Mouse (Mus musculus) embryonic facial prominence, embryonic 14.5 days (tissue): Measurements from ENCODE around the gene Mylpf. TPM values are rescaled to one million over a fixed set of nuclear protein-coding genes. Genes with fewer than 3 reads are reported as not detected.

Experiments used
- ATAC-seq: fragments of 200-750 bp; cut with Nextera tagmentation; 2 replicates; pipeline ENCODE4 v1.8.0; 2017; ENCODE audit warnings: low read depth, moderate number of reproducible peaks, moderate TSS enrichment
- DNase-seq: peaks from one replicate; pipeline ENCODE4 v3.0.0-alpha.2; 2015; ENCODE audit warnings: low spot score
- H3K27ac ChIP-seq: fragments of 300-500 bp; sonication (generic); replicated peaks from 2 replicates; pipeline ENCODE4 v1.5.1; 2014; ENCODE audit warnings: low read depth, mild to moderate bottlenecking, low read length, moderate library complexity
- H3K27me3 ChIP-seq: fragments of 300-500 bp; sonication (generic); replicated peaks from 2 replicates; pipeline ENCODE4 v1.6.1; 2014; ENCODE audit warnings: low read length; ENCODE audit not compliant: control insufficient read depth, insufficient read depth
- H3K36me3 ChIP-seq: fragments of 300-500 bp; sonication (generic); 2 replicates; pipeline ENCODE4 v1.6.1; 2014; ENCODE audit warnings: low read length, mixed read lengths; ENCODE audit not compliant: control insufficient read depth, insufficient read depth
- H3K4me1 ChIP-seq: fragments of 300-500 bp; sonication (generic); 2 replicates; pipeline ENCODE4 v1.6.1; 2014; ENCODE audit warnings: antibody characterized with exemption, low read length; ENCODE audit not compliant: control insufficient read depth, insufficient read depth
- H3K4me2 ChIP-seq: fragments of 300-500 bp; sonication (generic); 2 replicates; pipeline ENCODE4 v1.6.1; 2014; ENCODE audit warnings: low read depth, mild to moderate bottlenecking, low read length, moderate library complexity, mixed read lengths
- H3K4me3 ChIP-seq: fragments of 300-500 bp; sonication (generic); 2 replicates; pipeline ENCODE4 v1.5.1; 2014; ENCODE audit warnings: low read depth, mild to moderate bottlenecking, low read length
- H3K9ac ChIP-seq: fragments of 300-500 bp; sonication (generic); 2 replicates; pipeline ENCODE4 v1.6.1; 2014; ENCODE audit warnings: low read depth, mild to moderate bottlenecking, low read length, moderate library complexity, mixed read lengths
- H3K9me3 ChIP-seq: fragments of 300-500 bp; sonication (generic); 2 replicates; pipeline ENCODE4 v1.6.1; 2016; ENCODE audit warnings: low read length; ENCODE audit not compliant: control insufficient read depth
- WGBS: fragments of 180-500 bp; shearing (Covaris S2); extraction: QIAGEN DNeasy Blood & Tissue Kit; methylation state at CpG from one replicate; pipeline ENCODE4 v1.1.7; 2014; 5-methylcytosine and 5-hydroxymethylcytosine counted together
- polyA plus RNA-seq: library from polyadenylated mRNA; unstranded; fragments of >200 nt; fragmentation: Nextera tagmentation; extraction: Ambion mirVana; gene quantifications from 2 replicates; pipeline ENCODE4 v1.2.1, GENCODE M21; 2014

Gene Mylpf
- polyA plus RNA-seq, 1 experiment from 2014 or later = 1,489 TPM

DNA sequence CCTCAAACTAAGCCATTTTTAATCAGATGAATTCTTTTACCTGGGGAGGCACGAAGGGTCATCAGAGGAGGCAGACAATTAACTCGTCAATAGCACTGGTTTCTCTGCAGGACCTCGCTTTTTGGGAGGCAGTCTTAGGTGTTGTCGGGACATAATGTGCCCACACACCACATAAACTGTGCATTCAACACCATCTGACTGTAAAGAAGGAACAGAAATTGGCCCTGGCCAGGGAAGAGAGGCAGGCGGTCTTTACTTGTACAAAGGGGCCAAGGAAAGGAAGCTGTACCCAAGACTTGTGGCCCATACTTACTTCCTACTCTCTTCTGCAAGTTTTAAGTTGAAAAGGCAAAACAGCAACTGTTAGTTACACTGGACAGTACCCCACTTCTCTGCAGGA, 47.8 kb downstream of the Mylpf start:
- H3K4me3 ChIP-seq = no peak overlapping the region
- no peaks in the 10 kb centered on the region for H3K9me3 ChIP-seq
- DNase-seq (no peak), ATAC-seq (no peak)
- peaks cover 24% of the 10 kb centered on the region for H3K36me3 ChIP-seq
- 88% methylated on average over 5 of the region's 5 CpGs for WGBS
- H3K4me1 ChIP-seq = peaks cover 6% of the 10 kb centered on the region; the same call in 1 of the 2 replicates
- no peak overlapping the region for H3K4me2 ChIP-seq
- H3K9ac ChIP-seq = no peak overlapping the region
- no peak overlapping the region for H3K27ac ChIP-seq
- H3K27me3 ChIP-seq = no peaks in the 10 kb centered on the region

DNA sequence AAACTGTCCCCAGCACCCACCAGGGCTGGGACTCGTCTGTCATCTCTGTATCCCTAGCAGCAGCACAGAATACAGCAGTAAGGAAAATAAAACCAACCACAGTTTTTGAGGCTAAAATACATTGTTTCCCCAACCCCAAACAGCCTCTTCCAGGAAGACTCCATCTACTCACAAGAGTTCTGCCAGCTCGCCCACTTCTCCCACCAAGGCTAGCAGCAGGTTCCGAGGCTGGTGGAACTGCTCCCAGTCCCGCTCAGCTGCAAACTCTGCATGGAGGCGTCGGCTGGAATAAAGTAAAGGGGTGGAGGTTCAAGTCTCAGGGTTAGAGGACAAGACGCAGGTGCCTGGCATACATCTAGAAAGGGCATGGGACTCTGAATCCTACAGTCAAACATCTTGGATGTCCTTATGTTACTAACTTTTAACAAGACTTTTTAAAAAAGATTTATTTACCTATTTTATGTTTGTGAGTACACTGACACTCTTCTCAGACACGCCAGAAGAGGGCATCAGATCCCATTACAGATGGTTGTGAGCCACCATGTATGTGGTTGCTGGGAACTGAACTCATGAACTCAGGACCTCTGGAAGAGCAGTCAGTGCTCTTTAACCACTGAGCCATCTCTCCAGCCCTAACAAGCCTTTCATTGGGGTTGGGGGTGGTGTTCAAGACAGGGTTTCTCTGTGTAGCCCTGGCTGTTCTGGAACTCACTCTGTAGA, 50.7 kb downstream of the Mylpf start:
- Histone ChIP-seq H3K9me3 (no peaks in the 10 kb centered on the region), H3K27ac (no peak overlapping the region), H3K27me3 (no peaks in the 10 kb centered on the region), H3K36me3 (peaks cover 14% of the 10 kb centered on the region; the same call in 1 of the 2 replicates), H3K4me1 (peaks cover 6% of the 10 kb centered on the region; the same call in 1 of the 2 replicates), H3K4me3 (peak overlapping the region; percentile 79), H3K4me2 (peak overlapping the region; percentile 82), H3K9ac (peak overlapping the region; percentile 20; the same call in 1 of the 2 replicates)
- 73% methylated on average over 8 of the region's 8 CpGs for WGBS
- DNase-seq (no peak), ATAC-seq (no peak)

DNA sequence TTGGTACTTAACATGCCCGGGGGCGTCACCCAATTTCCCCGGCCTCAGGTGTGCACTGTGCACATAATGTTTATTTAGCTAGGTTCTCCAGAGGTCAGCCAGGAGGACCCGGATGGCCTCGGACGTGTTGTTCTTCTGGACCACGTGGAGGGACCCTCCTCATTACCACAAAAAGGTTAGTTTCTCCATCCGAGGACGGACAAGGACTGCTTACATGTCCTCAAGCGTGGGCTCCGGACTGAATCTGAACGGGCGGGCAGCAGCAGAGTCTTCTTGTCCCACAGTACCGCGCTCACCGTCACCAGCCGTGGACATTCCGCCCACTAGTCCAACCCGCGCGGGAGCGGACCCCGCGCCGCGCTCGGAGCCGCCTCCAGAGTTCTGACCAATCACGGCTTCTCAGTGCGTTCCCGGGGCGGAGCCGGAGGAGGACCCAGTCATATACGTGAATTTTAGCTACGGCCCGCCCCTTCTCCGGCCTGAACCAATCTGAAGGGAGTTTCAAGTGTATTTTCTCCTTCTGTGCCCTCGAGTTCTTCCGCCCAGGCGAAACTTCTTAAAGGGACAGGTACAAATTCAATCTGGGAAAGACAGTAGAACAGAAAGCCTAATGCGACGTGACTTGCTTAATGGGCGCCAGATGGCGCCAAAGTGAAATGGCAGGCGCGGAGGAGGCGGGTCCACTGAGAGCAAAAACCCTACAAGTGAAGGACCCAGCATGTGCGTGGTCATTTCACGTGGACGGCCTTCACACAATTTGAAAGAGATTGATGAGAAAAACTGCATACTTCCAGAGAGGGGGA, 51.8 kb downstream of the Mylpf start, which contains the start of gene Dctpp1:
Gene Dctpp1, minus strand, starts transcription at position 401 of the 803 bp plus-strand sequence.
- Histone ChIP-seq H3K4me2 (peak within 1 kb of the TSS; percentile 82), H3K27ac (no peak within 1 kb of the TSS)

DNA sequence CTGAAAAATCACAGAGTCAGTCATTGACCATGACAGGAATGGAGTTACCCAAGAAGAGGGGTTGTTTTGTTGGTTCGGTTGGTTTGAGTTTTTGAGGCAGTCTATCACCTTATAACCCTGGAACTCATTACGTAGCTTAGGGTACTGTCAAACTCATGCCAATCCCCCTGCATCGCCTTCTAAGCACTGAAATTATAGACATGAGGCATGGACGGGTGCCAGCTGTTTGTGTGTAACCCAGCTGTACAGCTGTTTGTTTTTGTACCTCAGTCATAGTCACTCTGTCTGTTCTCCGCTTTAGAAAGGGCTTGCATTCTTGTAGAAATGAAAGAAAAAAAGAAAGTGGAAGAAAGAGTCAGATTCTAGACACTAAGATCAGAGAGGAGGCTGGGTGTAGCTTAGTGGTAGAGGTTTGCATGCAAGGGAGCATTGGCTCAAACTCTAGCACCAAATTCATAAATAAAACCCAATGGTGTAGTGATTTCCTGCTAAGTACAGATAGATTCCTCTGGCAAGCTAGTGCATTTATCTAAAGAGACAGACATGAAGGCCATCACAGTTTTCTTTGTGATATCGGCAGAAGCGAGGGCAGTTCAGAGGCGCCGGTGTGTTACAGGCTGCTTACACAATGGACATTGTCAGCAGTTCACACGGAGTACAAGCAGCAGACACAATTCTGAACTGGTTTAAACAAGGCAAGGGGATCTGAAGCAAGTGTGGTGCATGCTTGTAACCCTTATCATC, 53.7 kb downstream of the Mylpf start:
- WGBS = 75% methylated on average over 10 of the region's 10 CpGs
- no peaks in the 10 kb centered on the region; the same call in 1 of the 2 replicates for H3K4me1 ChIP-seq
- ATAC-seq = no peak

More for the DNA sequence above, 51.8 kb downstream of the Mylpf start, which contains the start of gene Dctpp1:
- no peaks in the 10 kb centered on the region for H3K9me3 ChIP-seq
- H3K9ac ChIP-seq = peak within 1 kb of the TSS; percentile 73
- ATAC-seq (peak; percentile 99), DNase-seq (peak; percentile 99)
- peak within 1 kb of the TSS; percentile 79 for H3K4me3 ChIP-seq
- no peaks in the 10 kb centered on the region; the same call in 1 of the 2 replicates for H3K4me1 ChIP-seq
- H3K27me3 ChIP-seq = no peaks in the 10 kb centered on the region
- peaks cover 14% of the 10 kb centered on the region; the same call in 1 of the 2 replicates for H3K36me3 ChIP-seq
- under 1% methylated on average over 49 of the region's 50 CpGs for WGBS

DNA sequence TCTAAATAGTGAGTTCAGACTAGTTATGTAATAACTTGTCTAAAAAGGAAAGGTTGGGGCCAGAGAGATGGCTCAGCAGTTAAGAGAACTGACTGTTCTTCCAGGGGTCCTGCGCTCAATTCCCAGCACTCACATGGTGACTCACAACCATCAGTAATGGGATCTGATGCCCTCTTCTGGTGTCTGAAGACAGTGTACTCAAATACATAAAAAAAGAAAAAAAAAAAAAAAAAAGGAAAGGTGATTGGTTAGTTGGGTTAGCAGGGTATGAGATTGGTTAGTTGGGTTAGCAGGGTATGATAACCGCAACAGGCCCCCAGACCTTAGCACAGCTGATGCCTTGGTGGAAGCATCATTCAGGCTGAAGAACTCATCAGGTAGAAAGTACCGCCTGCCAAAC, 54.8 kb downstream of the Mylpf start:
- Histone ChIP-seq H3K9ac (no peak overlapping the region), H3K4me2 (no peak overlapping the region), H3K4me1 (no peaks in the 10 kb centered on the region; the same call in 1 of the 2 replicates), H3K4me3 (no peak overlapping the region), H3K27me3 (no peaks in the 10 kb centered on the region), H3K36me3 (peaks cover 4% of the 10 kb centered on the region; the same call in 1 of the 2 replicates), H3K27ac (no peak overlapping the region), H3K9me3 (peaks cover 3% of the 10 kb centered on the region; the same call in 1 of the 2 replicates)
- ATAC-seq = no peak
- 94% methylated on average over 2 of the region's 3 CpGs for WGBS
- no peak for DNase-seq

More for the DNA sequence above, 53.7 kb downstream of the Mylpf start:
- no peaks in the 10 kb centered on the region for H3K9me3 ChIP-seq
- H3K27me3 ChIP-seq = no peaks in the 10 kb centered on the region
- H3K27ac ChIP-seq = no peak overlapping the region
- no peak for DNase-seq
- no peak overlapping the region for H3K9ac ChIP-seq
- no peak overlapping the region for H3K4me2 ChIP-seq
- H3K4me3 ChIP-seq = no peak overlapping the region
- no peaks in the 10 kb centered on the region for H3K36me3 ChIP-seq

Other genes starting within 250 kb of the Mylpf start
- gene Cdipt, start 233.0 kb upstream of the Mylpf start, polyA plus RNA-seq = 88.0 and 98.2 TPM in 2 replicates
- 1.3 and 1.8 TPM in 2 replicates for gene Cdiptos, start 232.8 kb upstream of the Mylpf start, polyA plus RNA-seq
- gene Mvp, start 194.3 kb upstream of the Mylpf start, polyA plus RNA-seq = 9.5 and 9.9 TPM in 2 replicates
- 0.39 TPM in 1 of 2 replicates, not detected in the other for gene Pagr1b, start 192.4 kb upstream of the Mylpf start, polyA plus RNA-seq
- gene Pagr1a, start 191.5 kb upstream of the Mylpf start, polyA plus RNA-seq = 12.8 and 30.5 TPM in 2 replicates
- 53.5 and 66.6 TPM in 2 replicates for gene Gm42742, start 187.8 kb upstream of the Mylpf start, polyA plus RNA-seq
- gene Prrt2, start 187.7 kb upstream of the Mylpf start, polyA plus RNA-seq = 19.5 and 21.6 TPM in 2 replicates
- gene Maz, start 181.9 kb upstream of the Mylpf start, polyA plus RNA-seq = 57.3 TPM in 2 replicates
- gene Kif22, start 166.4 kb upstream of the Mylpf start, polyA plus RNA-seq = 74.9 and 96.4 TPM in 2 replicates
- gene Zg16, start 121.6 kb upstream of the Mylpf start, polyA plus RNA-seq = not detected in 2 replicates
- gene AI467606, start 117.5 kb upstream of the Mylpf start, polyA plus RNA-seq = 3.8 and 4.5 TPM in 2 replicates
- gene Qprt, start 86.7 kb upstream of the Mylpf start, polyA plus RNA-seq = 4.8 and 6.8 TPM in 2 replicates
- gene Spn, start 71.1 kb upstream of the Mylpf start, polyA plus RNA-seq = 0.32 and 0.34 TPM in 2 replicates
- gene Cd2bp2, start 12.8 kb upstream of the Mylpf start, polyA plus RNA-seq = 45.4 and 55.1 TPM in 2 replicates
- 25.0 and 27.1 TPM in 2 replicates for gene Tbc1d10b, start 422 bp upstream of the Mylpf start, polyA plus RNA-seq
- 14.0 and 17.2 TPM in 2 replicates for gene Zfp553, start 24.2 kb downstream of the Mylpf start, polyA plus RNA-seq
- gene Sept1, start 24.2 kb downstream of the Mylpf start, polyA plus RNA-seq = 12.5 and 15.9 TPM in 2 replicates
- gene Zfp771, start 35.4 kb downstream of the Mylpf start, polyA plus RNA-seq = 53.4 and 54.0 TPM in 2 replicates
- 154 and 157 TPM in 2 replicates for gene Dctpp1, start 51.8 kb downstream of the Mylpf start, polyA plus RNA-seq
- 59.6 and 62.2 TPM in 2 replicates for gene Sephs2, start 65.2 kb downstream of the Mylpf start, polyA plus RNA-seq
- 1.2 and 1.7 TPM in 2 replicates for gene Itgal, start 87.4 kb downstream of the Mylpf start, polyA plus RNA-seq
- 5.2 and 5.9 TPM in 2 replicates for gene Zfp768, start 136.7 kb downstream of the Mylpf start, polyA plus RNA-seq
- 4.9 and 7.3 TPM in 2 replicates for gene Zfp747, start 167.2 kb downstream of the Mylpf start, polyA plus RNA-seq
- 5.7 and 5.9 TPM in 2 replicates for gene 9130019O22Rik, start 178.3 kb downstream of the Mylpf start, polyA plus RNA-seq
- gene E430018J23Rik, start 184.7 kb downstream of the Mylpf start, polyA plus RNA-seq = 5.6 and 6.7 TPM in 2 replicates
- 6.8 and 8.3 TPM in 2 replicates for gene Zfp764, start 197.9 kb downstream of the Mylpf start, polyA plus RNA-seq
- 17.0 and 20.7 TPM in 2 replicates for gene Zfp688, start 213.2 kb downstream of the Mylpf start, polyA plus RNA-seq
- gene Zfp689, start 240.3 kb downstream of the Mylpf start, polyA plus RNA-seq = 7.1 and 7.6 TPM in 2 replicates